Mouse (Mus musculus) CD4-positive, CD25-positive, alpha-beta regulatory T cell, adult 2 months (primary cell): ENCODE measurements around the gene Col17a1.

ENCODE experiments used
- DNase-seq: peaks from one replicate; pipeline ENCODE4 v3.0.0-alpha.2; 2012; ENCODE audit warnings: low read depth, low spot score

The Col17a1 gene

GRCm38 (mm10) chr19:47668399-47668798 is 23.5 kb downstream of the Col17a1 start:
- no peak for DNase-seq

DNA sequence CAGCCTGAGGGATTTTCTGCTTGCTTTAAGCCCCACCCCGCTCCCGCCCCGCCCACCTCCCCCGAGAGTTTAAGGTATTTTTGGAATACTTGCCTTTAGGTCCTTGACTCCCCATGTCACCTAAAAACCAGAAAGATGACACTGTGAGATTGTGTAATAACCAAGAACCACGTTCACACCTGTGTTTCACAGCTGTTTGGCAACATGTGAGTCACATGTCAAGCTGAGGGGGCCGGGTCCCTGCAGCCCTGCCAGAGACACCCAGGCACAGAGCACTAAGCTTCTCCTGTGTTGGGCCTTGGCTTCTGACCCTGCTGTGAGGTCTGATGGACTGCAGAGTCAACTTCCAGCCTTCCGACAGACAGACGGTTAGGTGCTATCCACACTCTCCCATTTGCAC is 24.3 kb downstream of the Col17a1 start:
- no peak for DNase-seq

GRCm38 (mm10) chr19:47659765-47660408 is 32.0 kb downstream of the Col17a1 start:
- DNase-seq, result no peak

DNA sequence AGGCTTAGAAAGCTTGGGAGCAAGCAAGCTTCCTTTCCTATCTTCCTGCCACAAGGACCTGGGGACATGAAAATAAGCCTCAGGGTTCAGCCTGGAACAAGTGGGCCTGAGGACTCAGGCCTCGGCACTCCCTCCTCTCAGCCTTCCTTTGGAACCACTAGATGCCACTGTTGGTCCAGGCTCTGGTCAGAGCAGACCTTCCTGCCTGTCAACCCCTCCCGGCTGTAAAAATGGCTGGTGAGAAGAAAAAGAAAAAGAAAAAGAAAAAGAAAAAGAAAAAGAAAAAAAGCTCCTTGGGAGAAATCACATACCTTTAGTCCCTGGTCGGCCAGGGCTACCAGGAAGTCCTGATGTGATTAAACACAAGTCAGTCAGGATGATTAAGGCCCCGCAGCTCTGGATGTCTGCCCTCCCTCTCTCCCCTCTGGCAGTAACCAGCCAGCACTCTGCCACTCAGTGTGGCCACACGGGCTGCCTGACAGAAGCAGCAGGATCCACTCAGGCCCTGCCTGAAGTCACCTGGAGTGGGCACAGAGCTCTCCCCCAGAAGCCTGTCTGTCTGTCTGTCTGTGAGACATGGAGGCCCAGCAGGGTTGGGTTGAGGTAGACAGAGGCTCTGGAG is 32.9 kb downstream of the Col17a1 start:
- peak; percentile 63 for DNase-seq

GRCm38 (mm10) chr19:47654896-47655295 is 37.0 kb downstream of the Col17a1 start:
- peak; percentile 9 for DNase-seq

GRCm38 (mm10) chr19:47653173-47653572 is 38.7 kb downstream of the Col17a1 start:
- no peak for DNase-seq

GRCm38 (mm10) chr19:47652255-47652654 is 39.6 kb downstream of the Col17a1 start:
- DNase-seq, result no peak

DNA sequence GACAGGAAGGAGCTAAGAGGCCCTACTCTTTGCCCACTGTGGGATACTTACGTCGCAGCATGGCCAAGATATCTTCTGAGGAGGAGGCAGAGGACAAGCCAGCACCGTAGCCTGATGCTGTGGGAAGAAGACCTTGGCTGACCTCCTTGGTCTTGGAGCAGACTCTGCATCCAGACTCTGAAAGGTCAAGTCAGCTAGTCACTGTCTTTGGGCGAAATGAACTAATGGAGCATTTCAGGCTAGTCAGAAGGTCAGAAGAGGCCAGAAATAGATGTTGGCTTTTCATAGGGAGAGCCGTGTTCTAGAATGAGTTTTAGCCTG is 40.8 kb downstream of the Col17a1 start:
- DNase-seq, result no peak

DNA sequence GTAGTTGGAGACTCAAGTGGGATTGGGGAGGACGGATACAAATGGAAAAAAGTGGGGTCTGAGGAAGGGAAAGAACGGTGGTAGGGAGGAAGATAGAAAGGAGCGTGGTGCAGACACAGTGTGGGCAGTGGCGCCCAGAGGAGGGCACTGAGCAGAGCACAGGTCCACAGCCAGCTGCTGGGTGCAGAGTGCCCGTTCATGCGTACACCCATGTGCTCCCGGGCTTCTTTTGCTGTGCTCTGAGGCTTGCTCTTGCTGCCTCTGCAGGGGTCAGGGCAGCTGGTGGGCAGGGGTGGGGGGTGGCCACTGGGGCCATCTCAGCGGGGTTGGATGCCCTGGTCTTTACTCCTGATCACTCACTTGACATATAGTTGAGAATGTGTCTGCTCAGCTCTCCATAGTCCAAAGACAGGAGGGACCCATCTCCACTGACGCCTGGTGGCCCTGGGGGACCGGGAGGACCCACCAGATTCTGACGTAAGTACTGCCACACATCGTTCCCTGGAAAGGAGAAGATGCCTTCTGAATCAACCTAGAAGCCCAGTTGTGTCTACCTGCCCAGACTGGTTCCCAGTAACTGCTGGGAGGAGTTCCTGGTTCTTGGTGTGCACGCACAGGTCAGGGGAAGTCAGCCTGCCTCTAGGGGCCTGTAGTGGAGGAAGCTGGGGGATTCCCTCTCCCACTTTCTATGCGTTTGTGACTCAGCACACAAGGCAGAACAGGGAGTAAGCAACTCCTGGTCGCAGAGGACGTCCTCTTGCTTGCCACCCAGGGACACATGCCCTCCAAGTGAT is 41.3 kb downstream of the Col17a1 start:
- DNase-seq, result no peak

- no peak for DNase-seq
Measured at GRCm38 (mm10) chr19:47649071-47649470, 42.8 kb downstream of the Col17a1 start.

DNA sequence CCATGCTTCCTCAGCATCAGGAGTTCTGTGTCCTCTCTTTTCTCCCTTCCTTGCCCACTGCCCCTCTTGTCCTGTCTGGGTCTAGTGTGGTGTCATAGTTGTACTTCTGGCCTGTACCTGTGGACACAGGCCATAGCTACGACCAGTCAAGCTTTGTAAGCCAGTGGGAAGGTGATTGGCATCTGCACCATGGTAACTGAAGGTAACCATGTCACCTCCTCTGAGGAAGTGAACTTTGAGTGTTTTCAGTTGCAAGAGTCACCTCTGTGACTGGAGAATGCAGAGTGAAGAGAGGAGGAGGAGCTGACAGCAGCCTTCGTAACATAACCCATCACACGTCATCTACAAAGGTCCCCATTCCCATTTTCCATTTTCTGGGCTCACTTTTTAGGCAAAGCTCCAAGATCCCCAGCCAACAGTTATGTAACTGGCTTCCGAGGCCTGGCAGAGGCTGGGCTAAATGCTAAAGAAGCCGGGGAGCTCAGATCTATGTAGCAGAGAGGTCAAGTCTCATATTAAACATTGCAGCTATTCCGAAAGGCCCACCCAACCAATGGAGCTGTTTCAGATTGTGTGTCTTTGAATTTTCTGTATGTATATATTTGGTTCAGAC is 45.3 kb downstream of the Col17a1 start:
- no peak for DNase-seq

- no peak for DNase-seq
Measured at GRCm38 (mm10) chr19:47645583-47645982, 46.3 kb downstream of the Col17a1 start.

- DNase-seq, result no peak
Measured at GRCm38 (mm10) chr19:47643910-47644309, 48.0 kb downstream of the Col17a1 start.

DNA sequence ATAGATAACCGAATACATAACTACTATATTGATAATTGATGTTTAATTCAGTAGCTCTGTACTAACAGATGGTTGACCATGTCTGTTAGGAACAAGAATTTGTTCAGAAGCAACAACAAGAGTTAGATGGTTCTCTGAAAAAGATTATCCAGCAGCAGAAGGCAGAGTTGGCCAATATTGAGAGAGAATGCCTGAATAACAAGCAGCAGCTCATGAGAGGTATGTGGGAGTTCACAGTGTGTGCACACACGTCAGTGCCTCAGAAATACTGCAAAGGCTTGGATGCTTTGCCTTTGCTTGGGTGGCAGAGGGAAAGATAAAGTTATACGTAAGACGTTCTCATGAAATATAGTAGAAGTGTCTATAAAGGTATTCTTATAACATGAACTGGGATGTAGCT is 56.5 kb downstream of the Col17a1 start:
- no peak for DNase-seq

GRCm38 (mm10) chr19:47631799-47632198 is 60.1 kb downstream of the Col17a1 start:
- no peak for DNase-seq

DNA sequence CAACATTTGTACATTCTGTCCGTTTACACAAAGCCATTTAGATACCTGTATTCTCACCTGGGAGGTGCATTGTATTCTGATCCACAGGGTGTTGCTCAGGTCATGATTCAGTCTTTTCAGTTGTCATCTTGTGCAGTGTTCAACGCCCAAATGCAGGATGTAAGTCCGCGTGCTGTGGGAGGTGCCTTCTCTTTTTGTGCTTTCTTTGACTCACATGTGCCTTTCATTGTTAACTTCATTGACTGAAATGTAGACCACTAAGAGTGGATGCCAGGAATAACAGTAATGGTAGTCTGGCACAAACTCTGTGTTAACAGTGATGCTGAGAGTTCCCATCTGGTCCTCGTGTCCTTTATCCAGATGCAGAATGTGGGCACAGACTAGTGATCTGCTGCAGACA is 61.5 kb downstream of the Col17a1 start:
- no peak for DNase-seq

GRCm38 (mm10) chr19:47629068-47629467 is 62.8 kb downstream of the Col17a1 start:
- DNase-seq, result no peak

- no peak for DNase-seq
Measured at GRCm38 (mm10) chr19:47627450-47627849, 64.4 kb downstream of the Col17a1 start.

DNA sequence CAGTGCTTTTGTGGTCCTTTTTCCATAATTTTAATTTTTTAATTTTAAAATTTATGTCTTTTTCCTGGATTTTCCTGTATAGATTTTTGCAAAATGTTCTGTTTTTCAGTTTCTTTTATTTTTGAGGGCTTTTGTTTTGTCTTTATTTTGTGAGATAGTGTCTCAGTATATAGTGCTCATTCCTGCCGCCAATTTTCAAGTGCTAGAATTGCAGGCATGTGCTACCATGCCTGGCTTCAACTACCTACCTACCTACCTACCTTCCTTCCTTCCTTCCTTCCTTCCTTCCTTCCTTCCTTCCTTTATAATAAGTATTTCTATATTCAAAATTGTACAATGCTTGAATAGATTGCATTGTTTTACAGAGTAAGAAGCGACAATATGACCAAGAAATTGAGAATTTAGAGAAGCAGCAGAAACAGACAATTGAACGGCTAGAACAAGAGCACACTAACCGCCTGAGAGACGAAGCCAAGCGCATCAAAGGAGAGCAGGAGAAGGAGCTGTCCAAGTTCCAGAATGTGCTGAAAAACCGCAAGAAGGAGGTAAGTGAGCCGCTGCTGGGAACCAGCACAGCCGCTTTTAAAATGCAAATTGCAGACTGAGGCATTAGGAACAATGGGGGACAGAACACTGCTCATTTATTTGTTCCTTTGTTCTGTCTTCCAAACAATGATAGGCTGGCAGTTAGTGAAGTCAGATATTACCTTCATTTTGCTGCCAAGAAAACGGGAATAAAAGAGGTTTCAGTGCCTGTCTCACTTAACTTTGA is 66.8 kb downstream of the Col17a1 start:
- no peak for DNase-seq

DNA sequence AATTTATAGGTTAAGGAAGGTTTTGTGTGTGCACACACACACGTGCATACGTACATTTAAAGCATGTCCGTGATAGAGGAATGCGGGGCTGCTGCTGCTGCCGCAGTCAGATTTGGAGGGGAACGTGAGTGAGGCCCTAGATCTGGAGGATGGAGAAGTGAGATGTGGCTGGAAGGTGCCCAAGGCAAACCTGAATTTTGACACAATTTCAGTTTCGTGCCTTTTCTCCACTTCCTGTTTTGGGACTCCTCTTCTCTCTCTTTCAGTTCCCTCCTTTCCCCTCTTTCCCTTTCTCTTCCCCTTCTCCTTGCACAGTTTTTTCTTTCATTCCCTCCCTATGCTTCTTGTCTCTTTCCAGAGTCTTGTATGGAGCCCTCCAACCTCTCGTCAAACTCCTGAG is 70.4 kb downstream of the Col17a1 start:
- DNase-seq, result no peak

DNA sequence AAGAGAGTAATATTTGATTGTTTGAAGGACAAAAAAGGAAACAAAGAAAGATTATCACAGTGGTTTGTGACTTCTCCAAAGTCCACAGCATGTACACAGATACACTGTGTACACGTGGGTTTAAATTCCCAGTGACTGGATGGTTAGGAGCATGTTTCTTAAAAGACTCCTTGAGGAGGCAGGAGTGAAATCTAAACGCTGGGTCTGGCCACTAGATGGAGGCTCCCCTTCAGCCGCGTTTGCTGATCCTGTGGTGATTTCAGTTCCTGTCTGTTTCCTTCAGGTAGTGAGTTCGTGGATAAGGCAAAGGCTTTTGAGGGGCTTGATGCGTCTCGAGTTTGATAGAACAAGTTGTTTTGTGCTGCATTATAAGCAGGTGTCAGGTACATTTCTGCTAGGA is 78.5 kb downstream of the Col17a1 start:
- no peak for DNase-seq

- no peak for DNase-seq
Measured at GRCm38 (mm10) chr19:47608513-47608912, 83.4 kb downstream of the Col17a1 start.
